Mouse (Mus musculus) cerebellum, postnatal 14 days (tissue): ENCODE measurements at regions not wholly inside any gene's neighbourhood (a gene's known extent, or its start where the extent isn't known, plus 50 kb on each side); places are given as distances from the start of the nearest gene placed in this dataset.

ENCODE experiments used
- DNase-seq, 2 experiments: peaks; one replicate each; pipeline ENCODE4 v3.0.0; 2021; ENCODE audit warnings: mixed read lengths in 2 of 2

GRCm38 (mm10) chr11:41370995-41371394 lies 615.9 kb upstream of the Ccng1 start:
- no peak for DNase-seq

GRCm38 (mm10) chr11:41341107-41341506 lies 586.0 kb upstream of the Ccng1 start:
- no peak for DNase-seq

- no peak for DNase-seq
These were observed 585.3 kb upstream of the Ccng1 start for GRCm38 (mm10) chr11:41340383-41340782.

- peak; percentile 4 to 62 for DNase-seq
These were observed 582.0 kb upstream of the Ccng1 start for GRCm38 (mm10) chr11:41337134-41337533.

GRCm38 (mm10) chr11:41333689-41334088 lies 578.6 kb upstream of the Ccng1 start:
- no peak for DNase-seq
